Mouse (Mus musculus): ENCODE measurements at regions not wholly inside any gene's neighbourhood (a gene's known extent, or its start where the extent isn't known, plus 50 kb on each side); places are given as distances from the start of the nearest gene placed in this dataset.

DNA sequence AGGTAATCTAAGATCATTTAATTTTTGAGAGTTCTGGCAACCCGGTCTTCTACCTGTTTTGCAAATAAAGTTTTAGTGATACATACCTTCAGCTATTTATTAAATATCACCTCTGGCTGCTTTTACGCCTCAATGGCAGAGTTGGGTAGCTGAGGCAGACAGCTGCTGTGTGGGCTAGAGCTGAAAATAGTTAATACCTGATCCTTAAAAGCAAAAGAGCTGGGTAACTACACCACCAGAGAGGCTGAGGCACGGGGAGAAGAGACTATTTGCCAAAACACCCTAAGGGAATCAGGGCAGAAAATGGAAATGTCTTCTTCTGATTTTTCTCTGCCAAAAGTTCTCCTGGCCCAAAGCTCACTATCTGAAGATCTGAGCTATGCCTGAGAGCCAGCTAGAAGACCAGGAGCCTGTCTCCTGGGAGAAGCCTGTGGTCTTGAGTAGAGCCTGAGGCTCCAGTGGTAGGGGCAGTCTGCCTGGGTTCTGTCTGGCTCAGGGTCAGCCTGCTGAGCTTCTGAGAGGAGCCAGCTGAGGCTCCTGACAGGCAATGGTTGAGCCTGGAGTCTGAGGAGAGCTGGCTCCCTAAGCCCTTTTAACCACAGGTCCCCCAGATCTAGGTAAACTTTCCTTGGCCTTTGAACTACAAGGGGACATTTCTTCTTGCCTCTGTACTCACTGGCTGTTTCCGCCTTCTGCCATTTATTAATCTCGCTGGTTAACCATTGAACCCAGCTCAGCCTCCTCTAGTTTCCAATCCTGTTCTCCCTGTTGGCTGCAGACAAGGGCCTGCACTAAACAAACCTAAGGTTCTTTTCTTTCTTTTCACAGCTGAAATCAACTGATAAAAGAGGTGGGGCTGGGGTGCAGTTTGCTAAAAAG, 208.7 kb downstream of the Opa1 start:
- intact Hi-C loops (cut with DNase I) = no loop called here
- DNase-seq = no peak

DNA sequence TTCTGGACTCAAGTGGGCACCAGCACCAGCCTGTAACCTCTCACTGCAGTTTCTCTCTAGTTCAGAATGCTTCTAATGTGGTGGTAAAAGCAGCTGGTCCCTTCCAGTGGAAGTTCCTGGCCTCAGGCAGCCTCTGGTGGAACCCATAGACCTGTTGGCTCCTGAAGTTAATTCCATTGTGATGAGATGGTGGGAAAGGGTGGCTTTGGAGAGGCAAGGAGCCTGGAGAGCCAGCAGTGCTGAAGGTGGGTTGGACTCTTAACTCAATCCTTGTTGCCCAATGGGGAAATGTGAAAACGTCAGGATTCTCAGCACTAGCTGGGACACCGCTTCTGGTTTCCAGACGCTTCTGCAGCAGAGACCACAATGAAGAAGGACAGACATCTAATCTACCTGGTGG, 210.9 kb downstream of the Opa1 start:
- intact Hi-C loops (cut with DNase I) = no loop called here
- no peak for DNase-seq

DNA sequence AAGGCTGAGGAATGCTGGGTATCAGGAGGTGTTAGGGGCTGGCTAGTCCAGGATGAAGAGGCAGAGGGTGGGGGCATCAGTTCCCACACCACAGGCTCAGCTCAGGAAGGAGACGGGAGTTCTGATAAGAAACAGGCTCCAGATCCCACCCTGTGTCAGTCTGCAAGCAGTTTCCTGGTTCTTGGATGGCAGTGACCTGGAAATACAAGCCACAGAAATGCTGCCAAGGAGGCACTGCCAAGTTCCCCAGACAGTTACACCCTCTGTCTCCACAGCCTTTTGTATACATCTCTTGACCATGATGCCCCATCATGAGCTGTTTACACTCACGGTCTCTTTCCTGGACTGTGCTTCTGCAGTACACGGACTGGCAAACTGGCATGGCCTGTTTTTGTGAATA, 220.1 kb downstream of the Opa1 start:
- intact Hi-C loops (cut with DNase I) = no loop called here
- no peak for DNase-seq

DNA sequence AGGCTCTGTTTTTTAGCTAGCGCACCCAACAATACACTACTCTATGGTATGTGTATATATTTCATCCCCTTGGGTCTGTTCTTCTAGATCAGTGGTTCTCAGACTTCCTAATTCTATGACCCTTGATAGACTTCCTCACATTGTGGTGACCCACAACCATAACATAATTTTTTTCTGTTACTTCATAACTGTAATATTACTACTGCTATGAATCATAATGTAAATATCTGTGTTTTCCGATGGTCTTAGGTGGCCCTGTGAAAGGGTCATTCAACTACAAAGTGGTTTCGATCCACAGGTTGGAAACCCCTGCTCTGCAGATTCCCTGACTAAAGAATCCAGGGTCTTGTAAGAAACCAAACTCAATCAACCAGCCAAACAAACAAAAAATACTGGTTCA, 220.8 kb downstream of the Opa1 start:
- intact Hi-C loops (cut with DNase I) = no loop called here
- DNase-seq = no peak

DNA sequence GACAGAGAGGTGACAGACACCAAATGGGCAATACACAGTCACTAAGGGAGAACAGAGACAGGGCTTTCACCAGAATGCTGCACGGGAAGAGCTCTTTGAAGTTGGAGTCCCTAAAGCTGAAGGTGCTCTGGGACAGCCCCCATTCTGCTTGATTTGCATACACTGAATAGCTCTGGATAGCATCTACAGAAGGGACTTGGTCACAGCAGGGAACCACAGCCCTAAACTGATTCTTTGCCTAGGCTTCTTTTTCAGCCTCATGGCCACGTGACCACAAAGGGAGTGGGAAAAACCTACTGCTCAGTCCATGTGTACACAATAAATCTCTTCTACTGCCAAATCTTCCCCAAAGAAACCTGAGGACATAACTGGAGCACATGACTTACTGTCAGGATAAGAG, 221.3 kb downstream of the Opa1 start:
- DNase-seq = no peak
- intact Hi-C loops (cut with DNase I) = no loop called here

DNA sequence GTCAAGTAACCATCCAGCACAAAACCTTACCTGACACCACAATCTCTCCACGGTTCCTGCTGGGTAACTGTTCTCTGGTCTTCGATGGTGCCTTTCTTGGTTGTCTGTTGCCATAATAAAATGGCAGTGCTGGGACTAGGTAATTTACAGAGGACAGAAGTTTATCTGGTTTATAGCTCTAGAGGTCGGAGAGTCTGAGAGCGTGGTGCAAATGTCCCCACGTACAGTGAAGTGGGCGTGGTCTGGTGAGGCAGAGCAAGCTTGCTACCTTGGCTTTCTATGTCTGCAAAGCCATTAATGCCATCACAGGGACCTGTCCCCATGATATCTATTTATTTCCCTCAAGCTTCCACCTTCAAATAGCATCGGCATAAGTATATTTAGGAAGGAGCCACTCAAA, 223.0 kb downstream of the Opa1 start:
- no peak for DNase-seq
- intact Hi-C loops (cut with DNase I) = no loop called here

DNA sequence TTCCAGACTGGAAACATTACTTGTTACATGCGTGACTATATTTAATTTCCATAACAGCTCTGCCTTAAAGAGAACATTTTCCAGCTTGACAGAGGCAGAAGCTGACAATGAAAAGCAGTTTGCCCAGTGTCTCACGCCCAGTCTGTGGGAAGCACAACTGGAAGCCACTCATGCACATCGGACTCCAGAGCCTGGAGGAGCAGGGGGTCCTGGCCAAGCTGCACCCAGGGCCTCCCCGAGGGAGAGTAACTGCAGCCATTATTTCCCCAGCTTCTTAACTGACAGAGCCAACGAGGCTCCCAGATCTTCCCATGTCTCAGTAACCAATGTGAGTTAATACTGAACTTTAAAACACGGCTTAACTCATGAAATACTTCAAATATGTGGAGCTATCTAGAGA, 223.5 kb downstream of the Opa1 start:
- intact Hi-C loops (cut with DNase I) = no loop called here
- DNase-seq = no peak

DNA sequence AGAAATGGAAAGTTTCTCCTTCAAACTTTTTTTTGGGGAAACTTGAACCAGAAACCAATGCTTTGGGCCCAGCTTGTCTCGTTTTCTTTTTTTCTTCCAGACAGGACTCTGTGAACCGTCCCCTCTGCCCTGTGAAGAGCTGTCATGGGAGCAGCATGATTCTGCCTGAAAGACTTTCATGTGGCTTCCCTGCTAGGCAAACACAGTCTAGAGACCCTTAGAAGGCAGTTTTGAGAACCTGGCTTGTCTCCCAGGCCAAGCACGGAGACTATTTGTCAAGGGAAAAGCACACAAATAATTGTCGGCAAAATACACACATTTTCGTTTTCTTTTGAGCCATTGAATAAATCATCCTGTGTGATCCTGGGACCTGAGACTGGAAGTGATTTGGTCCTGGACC, 228.7 kb downstream of the Opa1 start:
- intact Hi-C loops (cut with DNase I) = no loop called here
- no peak for DNase-seq

DNA sequence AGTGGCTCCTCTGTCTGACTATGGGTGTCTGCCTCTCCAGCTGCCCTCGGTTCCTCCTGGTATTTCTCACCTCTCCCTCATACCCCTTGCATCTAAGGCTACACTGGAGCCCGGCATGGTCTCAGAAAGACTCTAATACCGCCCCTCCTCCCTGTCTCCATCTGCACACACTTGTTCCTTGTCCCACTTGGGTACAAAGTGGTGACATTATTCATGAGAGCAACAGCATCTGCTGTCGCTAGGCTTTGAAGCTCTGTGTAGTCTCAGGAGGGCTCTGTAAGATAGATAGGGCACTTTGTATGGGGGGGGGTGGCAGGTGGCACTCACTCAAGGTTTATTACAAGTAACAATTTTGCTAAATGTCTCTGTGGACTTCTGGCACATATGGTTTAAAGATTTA, 229.7 kb downstream of the Opa1 start:
- no peak for DNase-seq
- intact Hi-C loops (cut with DNase I) = no loop called here

DNA sequence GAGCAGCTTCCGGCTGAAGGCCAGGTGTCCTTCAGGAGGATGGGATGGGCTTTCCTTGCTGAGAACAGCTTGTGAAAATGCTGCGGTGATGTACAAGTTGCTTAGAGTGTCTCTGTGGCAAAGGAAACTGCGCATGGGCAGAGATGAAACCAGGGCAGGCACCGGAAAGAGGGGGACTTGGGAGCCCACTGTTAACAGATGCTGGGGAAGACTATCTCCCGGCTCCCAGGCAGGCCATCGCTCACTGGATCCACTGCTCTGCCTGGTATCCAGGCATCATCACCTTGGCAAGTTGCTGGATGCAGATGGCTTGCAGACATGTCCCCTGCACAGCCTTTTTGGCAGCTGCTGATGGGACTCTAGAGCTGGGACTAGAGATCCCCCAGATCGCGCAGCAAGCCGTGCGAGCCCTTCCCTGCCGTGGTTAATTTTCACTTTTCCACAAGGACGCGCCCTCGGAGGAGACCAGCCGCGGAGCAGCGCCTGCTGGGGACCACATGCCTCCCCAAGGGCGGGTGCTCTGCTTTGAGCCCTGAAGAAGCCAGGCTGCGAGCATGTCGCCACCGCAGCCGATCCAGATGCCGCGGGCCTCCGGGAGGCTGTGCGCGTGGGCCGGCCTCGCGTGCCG, 234.4 kb downstream of the Opa1 start:
- intact Hi-C loops (cut with DNase I) = loop anchor here (2.0 to 5.0 kb wide), 4 partner anchors 81 to 374 kb away; no protein-coding TSS in a partner anchor
- no peak for DNase-seq

DNA sequence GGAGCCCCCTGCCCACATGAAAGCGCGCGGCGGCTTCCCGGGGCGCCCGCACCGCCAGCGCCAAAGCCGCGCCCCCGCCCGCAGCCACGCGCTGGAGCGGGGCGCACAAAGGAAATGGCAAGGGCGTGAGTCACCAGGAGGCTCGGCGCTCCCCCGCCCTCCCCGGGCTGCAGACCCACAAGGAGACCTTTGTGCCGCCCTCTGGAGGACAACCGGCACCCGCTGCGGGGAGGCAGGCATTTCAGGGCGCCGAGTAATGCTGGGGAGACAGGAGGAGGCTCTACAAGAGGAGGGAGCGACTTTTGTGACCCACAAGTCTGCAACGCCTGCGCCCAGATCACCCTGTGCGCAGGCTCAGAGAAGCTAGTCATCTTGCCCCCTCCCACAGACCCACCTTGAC, 234.9 kb downstream of the Opa1 start:
- DNase-seq = peak; percentile 85 to 87
- intact Hi-C loops (cut with DNase I) = loop anchor here (2.0 to 5.0 kb wide), 4 partner anchors 82 to 373 kb away; no protein-coding TSS in a partner anchor

DNA sequence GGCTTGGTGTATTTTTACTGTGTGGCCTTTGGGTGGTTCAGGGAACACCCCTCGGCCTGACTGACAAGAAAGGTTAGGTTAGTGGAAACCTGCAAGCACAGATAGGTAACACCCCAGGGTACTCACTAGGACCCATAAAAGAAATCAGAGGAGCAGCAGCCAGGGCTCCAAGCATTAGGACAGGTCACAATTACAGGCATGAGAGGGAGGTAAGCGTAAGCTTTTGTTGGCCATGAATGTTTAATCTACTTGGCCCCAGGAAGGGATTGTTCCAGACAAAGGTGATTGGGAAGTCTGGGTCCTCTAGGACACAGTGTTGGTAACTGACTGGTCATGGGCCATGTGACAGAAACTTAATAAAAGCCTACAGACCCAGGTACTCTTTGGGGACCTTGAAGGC, 235.5 kb downstream of the Opa1 start:
- intact Hi-C loops (cut with DNase I) = loop anchor here (2.0 to 5.0 kb wide), 5 partner anchors 73 to 373 kb away; no protein-coding TSS in a partner anchor

DNA sequence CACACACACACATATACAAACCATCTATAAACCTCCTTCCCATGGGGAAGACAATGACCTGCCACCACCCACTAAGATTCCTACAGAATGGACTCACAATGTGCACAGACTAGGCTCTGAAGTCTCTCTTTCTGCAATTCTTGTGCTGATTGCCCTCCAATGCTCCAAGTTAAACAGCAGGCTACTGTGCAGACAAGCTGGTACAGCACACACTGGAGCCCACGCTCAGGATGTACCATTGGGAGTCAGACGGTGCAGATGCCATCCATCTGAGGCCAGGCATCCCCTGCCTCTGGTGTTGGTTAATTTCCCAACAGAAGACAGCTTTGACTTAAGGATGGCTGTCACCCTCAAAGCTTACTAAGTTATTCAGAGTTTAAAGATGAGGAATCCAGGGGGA, 236.1 kb downstream of the Opa1 start:
- intact Hi-C loops (cut with DNase I) = loop anchor here (2.0 to 5.0 kb wide), 2 partner anchors 72 to 252 kb away; no protein-coding TSS in a partner anchor

More for the DNA sequence above, 235.5 kb downstream of the Opa1 start:
- no peak for DNase-seq

DNA sequence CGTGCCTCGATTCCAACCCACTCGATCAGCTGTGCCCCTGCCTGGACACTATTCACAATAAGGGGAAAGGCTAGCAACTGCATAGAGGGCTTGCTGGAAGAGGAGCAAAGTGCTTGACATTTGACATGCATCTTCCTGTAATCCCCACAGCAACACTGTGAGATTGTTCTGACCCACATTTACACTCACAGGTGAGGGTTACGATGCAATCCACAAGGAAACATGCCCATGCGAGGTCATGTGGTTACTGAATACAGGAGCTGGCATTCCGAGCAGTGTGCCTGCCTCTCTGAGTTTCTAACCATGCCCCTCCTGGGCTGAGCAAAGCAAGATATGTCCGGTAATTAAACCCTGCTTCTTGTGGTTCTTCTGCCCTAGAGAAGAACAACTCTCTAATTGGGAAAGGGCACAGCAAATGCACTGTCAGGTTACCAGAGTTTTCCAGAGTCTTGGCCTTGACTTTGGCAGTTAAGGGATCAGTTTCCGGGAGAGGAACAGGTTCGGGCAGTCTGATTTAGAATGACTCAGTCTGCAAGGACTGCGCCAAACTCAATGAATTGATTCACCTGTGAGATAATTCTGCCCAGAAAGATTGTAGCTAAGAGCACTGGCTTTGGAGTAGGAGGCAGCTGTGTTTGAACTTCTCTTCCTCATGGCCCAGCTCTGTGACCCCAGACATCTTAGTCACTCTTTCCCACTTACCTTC, 236.7 kb downstream of the Opa1 start:
- DNase-seq = no peak
- intact Hi-C loops (cut with DNase I) = loop anchor here (2.0 to 5.0 kb wide), 2 partner anchors 72 to 251 kb away; no protein-coding TSS in a partner anchor

More for the DNA sequence above, 236.1 kb downstream of the Opa1 start:
- no peak for DNase-seq

DNA sequence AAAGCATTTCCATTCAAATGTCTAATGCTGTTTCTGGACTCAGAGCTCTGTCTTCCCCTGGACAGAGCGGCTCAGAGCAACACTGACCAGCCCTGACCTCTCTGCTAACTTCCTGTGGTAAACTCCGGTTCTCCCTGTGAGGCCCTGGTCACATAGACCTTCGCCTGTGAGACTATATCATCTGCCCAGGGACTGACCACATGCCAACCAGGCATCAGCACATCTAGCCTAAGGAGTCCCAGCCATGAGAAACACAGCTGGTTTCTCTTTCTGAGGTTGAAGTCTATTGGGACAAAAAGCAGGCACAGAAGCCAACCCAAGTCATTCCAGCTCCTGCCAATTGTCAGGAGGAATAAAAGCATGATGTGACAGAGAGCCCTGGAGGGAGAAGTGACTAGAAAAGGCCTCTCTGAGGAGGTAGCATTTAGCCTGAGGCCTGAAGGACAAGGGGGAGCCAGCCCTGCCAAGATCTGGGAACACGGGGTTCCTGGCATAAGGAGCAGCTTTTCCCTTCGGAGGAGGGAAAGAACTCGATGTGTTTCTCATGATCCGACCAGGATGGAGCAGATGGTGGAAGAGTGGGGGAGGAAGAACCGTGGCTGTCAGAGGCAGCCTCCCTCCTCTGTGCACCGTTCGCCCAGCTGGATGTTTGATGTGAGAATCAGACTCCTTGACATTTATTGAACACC, 237.7 kb downstream of the Opa1 start:
- peak; percentile 60 to 67 for DNase-seq
- intact Hi-C loops (cut with DNase I) = loop anchor here (5.0 kb wide), 1 partner anchor 70 kb away; no protein-coding TSS in a partner anchor

DNA sequence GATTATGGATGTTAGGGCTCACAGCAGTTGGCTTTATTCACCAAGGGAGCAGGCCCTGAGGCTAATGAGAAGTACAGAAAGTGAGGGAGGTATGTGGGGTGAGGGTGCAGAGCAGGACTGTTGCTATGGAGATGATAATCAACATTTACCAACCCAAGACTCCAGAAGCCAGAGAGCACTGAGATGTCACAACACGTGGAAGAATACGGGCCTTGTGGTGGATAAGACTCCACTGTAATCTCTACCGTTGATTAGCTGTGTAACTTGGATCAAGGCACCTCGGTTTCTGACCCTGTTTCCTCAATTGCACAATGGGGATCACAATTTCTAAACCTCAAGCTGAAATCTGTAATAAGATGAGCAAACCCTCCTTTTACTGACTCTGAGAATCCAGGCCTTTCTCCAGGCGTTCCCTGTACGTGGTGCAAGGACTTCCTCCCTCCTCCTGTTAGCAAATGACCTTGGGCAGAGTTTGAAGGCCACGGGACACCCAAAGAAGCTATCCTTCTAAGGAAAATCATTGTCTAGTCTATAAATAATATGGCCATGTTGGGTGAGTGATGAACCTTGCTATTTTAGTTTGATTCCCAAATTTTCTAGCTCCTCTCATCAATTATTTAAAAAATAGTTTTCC, 239.8 kb downstream of the Opa1 start:
- intact Hi-C loops (cut with DNase I) = loop anchor here (5.0 kb wide), 1 partner anchor 68 kb away; no protein-coding TSS in a partner anchor

DNA sequence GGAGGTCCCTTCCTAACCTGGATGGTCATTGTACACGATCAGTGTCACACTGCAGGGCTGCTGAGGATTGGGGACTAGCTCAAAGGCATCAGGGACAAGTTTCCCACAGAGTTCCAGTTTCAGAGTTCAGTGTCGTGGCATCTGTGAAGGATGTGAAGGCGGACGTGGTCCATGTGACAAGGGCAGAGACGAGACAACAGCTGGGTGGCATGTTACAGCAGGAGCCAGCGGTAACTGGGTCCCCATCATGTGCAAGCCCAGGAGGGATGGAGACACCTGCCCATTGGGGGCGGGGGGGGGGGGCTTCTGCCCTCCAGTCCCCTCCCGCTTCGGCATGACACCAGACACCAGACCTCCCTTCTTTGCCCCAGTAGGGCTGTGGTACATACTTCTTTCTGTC, 241.6 kb downstream of the Opa1 start:
- intact Hi-C loops (cut with DNase I) = no loop called here
- DNase-seq = no peak

More for the DNA sequence above, 239.8 kb downstream of the Opa1 start:
- no peak for DNase-seq

DNA sequence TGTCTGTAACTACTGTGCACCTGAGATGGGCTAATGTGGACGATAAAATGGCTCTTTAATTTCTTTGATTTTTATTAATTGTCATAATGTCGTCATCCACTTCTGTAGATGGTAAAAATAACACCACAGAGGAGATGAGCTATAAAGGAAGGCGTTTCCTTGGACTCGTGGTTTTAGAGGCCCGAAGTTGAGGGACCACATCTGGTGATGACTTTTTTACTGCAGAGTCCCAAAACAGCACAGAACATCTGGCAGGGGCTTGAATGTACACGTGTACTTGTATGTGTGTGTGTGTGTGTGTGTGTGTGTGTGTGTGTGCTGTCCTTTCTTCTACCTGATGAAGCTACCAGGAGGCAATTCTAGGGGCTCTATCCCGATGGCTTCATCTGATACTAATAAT, 242.1 kb upstream of the Hes1 start:
- intact Hi-C loops (cut with DNase I) = no loop called here
- peak in 1 of 2 experiments; percentile 7 for DNase-seq

DNA sequence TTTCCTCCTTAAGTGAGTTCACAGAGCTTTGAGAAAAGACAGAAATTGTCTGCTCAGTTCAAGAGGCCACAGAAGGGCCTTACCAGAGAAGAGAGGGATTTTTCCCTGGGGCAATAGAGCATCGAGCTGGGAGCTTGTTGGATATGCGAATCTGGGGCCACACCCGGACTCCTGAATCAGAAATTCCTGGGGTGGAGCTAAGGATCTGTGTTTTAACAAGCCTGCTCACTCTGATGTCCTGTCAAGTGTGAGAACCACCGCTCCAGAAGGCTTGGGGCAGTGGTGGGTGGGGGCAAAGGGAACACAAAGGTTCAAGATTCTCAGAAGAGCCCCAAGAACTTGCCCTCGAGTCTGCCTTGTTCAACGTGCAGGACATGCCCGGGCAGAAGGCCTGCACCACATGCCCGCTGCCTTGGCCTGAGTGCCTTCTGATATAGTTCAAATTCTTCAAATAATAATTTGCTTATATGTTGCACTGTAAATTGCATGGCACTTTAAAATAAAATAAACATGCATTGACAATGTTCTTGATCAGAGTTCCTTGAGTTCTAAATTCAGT, 241.3 kb upstream of the Hes1 start:
- intact Hi-C loops (cut with DNase I) = no loop called here
- peak in 1 of 2 experiments; percentile 0 for DNase-seq
